Mouse (Mus musculus) testis, postnatal 10 days (tissue): ENCODE measurements at regions not wholly inside any gene's neighbourhood (a gene's known extent, or its start where the extent isn't known, plus 50 kb on each side); places are given as distances from the start of the nearest gene placed in this dataset.
A peak's percentile ranks its signal among the peaks of the same experiment; 100 is the strongest.

Experiments
- DNase-seq: peaks from one replicate; pipeline ENCODE4 v3.0.0; 2021; ENCODE audit warnings: low spot score

- no peak for DNase-seq
Observed at GRCm38 (mm10) chr7:70643694-70644301, 277.3 kb upstream of the Nr2f2 start.

DNA sequence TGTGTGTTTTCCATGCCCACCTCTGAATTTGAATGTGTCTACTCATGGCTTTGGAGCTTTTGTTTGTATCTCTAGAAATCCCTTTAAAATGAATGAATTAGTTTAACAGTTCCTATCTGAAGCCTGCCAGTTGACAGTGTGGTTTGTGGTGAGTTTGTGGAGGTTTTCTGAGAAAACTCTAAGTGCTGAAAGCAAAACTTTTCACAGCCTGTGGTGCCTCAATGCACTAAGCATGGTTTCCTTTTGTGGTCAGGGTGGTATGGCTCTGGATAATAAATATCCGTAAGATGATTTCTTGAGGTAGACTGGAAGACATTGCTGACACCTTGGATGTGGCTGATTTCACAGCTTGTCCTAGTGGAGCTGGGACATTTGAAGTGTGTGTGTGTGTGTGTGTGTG lies 276.5 kb upstream of the Nr2f2 start:
- no peak for DNase-seq

GRCm38 (mm10) chr7:70641217-70641616 lies 274.7 kb upstream of the Nr2f2 start:
- DNase-seq, result no peak

- DNase-seq, result no peak
Observed at GRCm38 (mm10) chr7:70640574-70640973, 274.0 kb upstream of the Nr2f2 start.

DNA sequence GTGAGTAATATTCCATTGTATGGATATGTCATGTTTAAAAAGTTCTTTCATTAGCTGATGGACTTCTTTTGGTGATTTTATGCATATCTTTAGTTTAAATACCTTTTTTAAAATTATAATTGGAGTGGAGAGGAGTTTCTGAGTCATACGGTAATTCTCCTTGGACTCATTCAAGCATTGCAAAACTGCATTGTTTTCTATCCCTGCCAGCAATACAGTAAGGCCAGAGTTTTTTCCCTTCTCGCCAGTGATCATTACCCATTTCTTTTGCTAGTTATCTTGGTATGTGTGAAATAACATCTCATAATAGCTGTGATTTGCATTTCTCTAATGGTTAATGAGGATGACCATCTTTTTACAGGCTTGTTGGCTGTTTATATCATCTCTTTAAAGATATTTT lies 271.6 kb upstream of the Nr2f2 start:
- DNase-seq, result no peak

- no peak for DNase-seq
Observed at GRCm38 (mm10) chr7:70634016-70634415, 267.5 kb upstream of the Nr2f2 start.

DNA sequence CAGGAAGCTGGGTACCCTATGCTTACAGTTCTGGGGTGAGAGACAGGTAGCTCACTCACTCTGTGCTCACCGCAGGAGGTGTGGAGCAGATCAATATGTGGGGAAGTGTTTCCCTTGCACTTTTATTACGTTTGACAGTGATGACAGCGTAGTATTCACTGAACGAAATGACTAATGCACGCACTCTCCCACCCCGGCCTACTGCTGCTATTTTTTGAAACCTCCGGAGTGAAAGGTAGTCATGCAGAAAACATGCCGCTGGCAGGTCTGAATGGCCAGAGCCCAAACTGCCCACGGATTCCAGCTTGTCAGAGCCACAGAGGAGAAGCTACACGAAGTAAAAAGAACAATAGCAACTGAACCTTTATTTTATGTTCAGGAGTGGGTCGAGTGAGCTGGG lies 267.0 kb upstream of the Nr2f2 start:
- no peak for DNase-seq

GRCm38 (mm10) chr7:70625643-70626231 lies 259.2 kb upstream of the Nr2f2 start:
- no peak for DNase-seq

- peak; percentile 74 for DNase-seq
Observed at GRCm38 (mm10) chr7:70624727-70625642, 258.4 kb upstream of the Nr2f2 start.

- DNase-seq, result peak; percentile 62
Observed at GRCm38 (mm10) chr7:70624031-70624726, 257.6 kb upstream of the Nr2f2 start.

DNA sequence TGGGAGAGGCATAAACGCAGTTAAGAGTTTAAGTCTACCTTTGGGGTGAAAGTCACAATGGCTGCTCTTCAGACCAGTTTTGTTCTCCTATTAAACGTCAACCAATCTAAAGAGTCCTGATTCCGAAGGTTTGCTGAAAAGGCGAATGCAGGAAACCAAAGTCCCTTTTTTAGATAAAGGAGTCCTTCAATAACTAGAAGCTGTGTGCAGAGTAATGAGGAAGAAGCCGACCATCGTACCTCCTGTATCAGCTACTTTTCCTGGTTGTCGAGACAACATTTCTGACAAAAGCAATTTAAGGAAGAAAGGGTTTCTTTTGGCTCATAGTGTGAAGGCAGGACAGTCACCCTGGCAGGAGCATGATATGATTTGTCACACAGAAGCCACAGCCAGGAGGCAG lies 252.9 kb upstream of the Nr2f2 start:
- no peak for DNase-seq

GRCm38 (mm10) chr7:70618270-70618669 lies 251.7 kb upstream of the Nr2f2 start:
- no peak for DNase-seq

DNA sequence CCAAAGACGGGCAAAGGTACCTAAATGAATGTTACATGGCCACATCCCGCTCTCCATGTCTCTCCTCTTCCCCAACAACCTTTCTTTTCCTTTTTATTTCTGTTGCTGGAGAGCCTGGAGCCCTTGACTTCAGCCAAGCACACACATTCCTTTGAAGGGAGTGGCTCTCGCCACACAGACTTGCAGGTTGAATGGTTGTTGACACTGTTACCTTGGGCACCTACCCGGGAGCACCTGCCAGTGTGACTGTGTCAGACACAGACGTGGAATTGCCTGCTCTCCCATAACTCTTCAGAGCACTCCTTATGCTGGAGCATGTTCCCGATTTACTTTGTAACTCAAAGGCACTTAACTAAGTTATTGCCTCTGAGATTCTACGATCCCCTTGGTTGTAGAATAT lies 240.0 kb upstream of the Nr2f2 start:
- DNase-seq, result no peak

DNA sequence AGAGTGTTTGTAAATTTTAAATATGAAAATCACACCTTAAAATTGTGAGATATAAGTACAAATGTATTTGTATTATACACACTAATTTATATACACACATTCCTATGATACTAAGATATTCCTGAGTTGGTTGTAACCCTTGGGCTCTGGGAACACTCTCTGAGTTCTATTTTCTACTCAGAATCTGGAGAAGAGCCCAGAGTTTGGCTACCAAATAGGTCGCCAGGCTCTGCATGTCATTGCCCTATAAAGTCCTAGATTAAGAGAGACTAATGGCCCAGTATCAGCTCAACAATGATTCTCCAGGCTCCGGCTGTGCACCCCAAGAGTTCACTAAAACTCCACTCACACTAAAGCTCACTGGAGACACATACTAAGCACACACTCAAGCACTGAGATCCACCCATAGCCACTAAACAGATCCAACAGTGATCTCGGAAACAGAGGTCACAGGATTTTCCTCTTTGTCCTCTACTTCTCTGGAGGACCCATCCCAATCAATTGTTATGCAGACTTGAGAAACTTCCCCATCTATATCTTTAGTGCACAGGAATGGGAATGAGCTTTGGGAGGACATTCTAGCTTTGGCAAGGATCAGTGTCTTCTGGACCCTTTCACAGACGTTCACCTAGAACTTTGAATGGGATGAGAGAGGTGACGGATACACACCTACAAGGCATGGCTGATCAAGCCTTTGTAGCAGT lies 238.1 kb upstream of the Nr2f2 start:
- DNase-seq, result no peak

- no peak for DNase-seq
Observed at GRCm38 (mm10) chr7:70593027-70593426, 226.5 kb upstream of the Nr2f2 start.

GRCm38 (mm10) chr7:70591361-70592256 lies 225.1 kb upstream of the Nr2f2 start:
- no peak for DNase-seq

GRCm38 (mm10) chr7:70589713-70590112 lies 223.2 kb upstream of the Nr2f2 start:
- no peak for DNase-seq

DNA sequence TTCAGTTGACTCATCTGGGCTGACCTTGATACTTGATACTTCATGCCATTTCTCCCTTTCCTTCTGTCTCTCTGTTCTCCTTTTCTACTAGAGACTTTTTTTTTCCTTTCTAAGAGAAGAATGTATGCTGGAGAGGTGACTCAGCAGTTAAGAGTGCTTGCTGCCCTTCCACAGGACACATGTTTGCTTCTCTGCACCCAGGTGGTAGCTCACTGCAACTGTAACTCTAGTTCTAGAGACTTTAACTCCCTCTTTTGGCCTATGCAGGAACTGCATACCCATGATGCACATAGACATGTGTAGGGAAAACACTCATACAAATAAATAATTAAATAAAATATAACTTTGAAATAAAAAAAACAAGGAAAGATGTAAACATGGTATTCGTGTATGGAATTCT lies 221.5 kb upstream of the Nr2f2 start:
- no peak for DNase-seq

DNA sequence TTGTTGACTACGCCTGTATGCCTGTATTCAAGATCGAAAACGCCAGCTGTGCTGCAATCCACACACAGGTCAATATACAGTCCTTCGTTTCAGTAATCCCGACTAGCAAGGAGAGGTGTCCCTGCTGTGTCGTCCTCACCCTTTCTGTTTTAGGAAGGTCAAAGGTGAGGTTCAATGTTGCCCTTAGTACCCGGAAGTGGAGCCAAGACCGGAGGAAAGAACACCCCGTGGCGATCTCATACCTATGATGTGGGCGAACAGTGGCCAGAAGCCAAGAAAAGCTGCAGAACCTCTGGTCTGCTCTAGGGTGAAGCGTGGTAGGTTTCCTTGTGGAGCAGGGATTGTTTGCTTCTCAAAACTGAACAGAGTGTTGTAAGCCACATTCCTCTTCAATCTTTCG lies 217.9 kb upstream of the Nr2f2 start:
- DNase-seq, result no peak

- DNase-seq, result peak; percentile 45
Observed at GRCm38 (mm10) chr7:70576112-70576910, 209.8 kb upstream of the Nr2f2 start.
